Mouse (Mus musculus): ENCODE measurements around the gene Slc5a10.
"Not testable (repeated sequence)": the region's sequence is repeated elsewhere in the genome, so short reads cannot be mapped to it uniquely, and the experiment has no call there.

The Slc5a10 gene

GRCm38 (mm10) chr11:61649626-61650025, 71.0 kb downstream of the Slc5a10 start:
- no peak for DNase-seq (ENCODE audit: low read depth, low spot score)

GRCm38 (mm10) chr11:61649163-61649580, 71.5 kb downstream of the Slc5a10 start:
- DNase-seq (ENCODE audit: low read depth, low spot score), result peak; percentile 10

- peak; percentile 53 for DNase-seq (ENCODE audit: low read depth, low spot score)
These were observed 71.9 kb downstream of the Slc5a10 start for GRCm38 (mm10) chr11:61648749-61649115.

- DNase-seq (ENCODE audit: low read depth, low spot score), result peak; percentile 59
These were observed 72.5 kb downstream of the Slc5a10 start for GRCm38 (mm10) chr11:61647956-61648748.

- peak; percentile 83 for DNase-seq (ENCODE audit: low read depth, low spot score)
These were observed 73.3 kb downstream of the Slc5a10 start for GRCm38 (mm10) chr11:61647110-61647910.

GRCm38 (mm10) chr11:61646499-61647039, 74.1 kb downstream of the Slc5a10 start:
- no peak for DNase-seq (ENCODE audit: low read depth, low spot score)

GRCm38 (mm10) chr11:61645357-61645857, 75.2 kb downstream of the Slc5a10 start:
- peak; percentile 53 for DNase-seq (ENCODE audit: low read depth, low spot score)

GRCm38 (mm10) chr11:61644576-61645326, 75.9 kb downstream of the Slc5a10 start:
- peak; percentile 72 for DNase-seq (ENCODE audit: low read depth, low spot score)

GRCm38 (mm10) chr11:61643184-61643961, 77.3 kb downstream of the Slc5a10 start:
- DNase-seq (ENCODE audit: low read depth, low spot score), result no peak

GRCm38 (mm10) chr11:61642106-61642505, 78.5 kb downstream of the Slc5a10 start:
- peak; percentile 46 for DNase-seq (ENCODE audit: low read depth, low spot score)

GRCm38 (mm10) chr11:61640585-61640984, 80.0 kb downstream of the Slc5a10 start:
- peak; percentile 53 for DNase-seq (ENCODE audit: low read depth, low spot score)

- DNase-seq (ENCODE audit: low read depth, low spot score), result peak; percentile 42
These were observed 80.9 kb downstream of the Slc5a10 start for GRCm38 (mm10) chr11:61639601-61640177.

GRCm38 (mm10) chr11:61638764-61639536, 81.7 kb downstream of the Slc5a10 start:
- peak; percentile 71 for DNase-seq (ENCODE audit: low read depth, low spot score)

- DNase-seq (ENCODE audit: low read depth, low spot score), result no peak
These were observed 82.8 kb downstream of the Slc5a10 start for GRCm38 (mm10) chr11:61637856-61638255.

- no peak for DNase-seq (ENCODE audit: low read depth, low spot score)
These were observed 83.2 kb downstream of the Slc5a10 start for GRCm38 (mm10) chr11:61637413-61637812.

GRCm38 (mm10) chr11:61636309-61636708, 84.3 kb downstream of the Slc5a10 start:
- not testable (repeated sequence) for DNase-seq (ENCODE audit: low read depth, low spot score)

- peak; percentile 72 for DNase-seq (ENCODE audit: low read depth, low spot score)
These were observed 91.0 kb downstream of the Slc5a10 start for GRCm38 (mm10) chr11:61629621-61630020.

GRCm38 (mm10) chr11:61626509-61626908, 94.1 kb downstream of the Slc5a10 start:
- DNase-seq (ENCODE audit: low read depth, low spot score), result peak; percentile 37

- no peak for DNase-seq (ENCODE audit: low read depth, low spot score)
These were observed 95.5 kb downstream of the Slc5a10 start for GRCm38 (mm10) chr11:61625136-61625535.

All from CD4-positive, CD25-positive, alpha-beta regulatory T cell, adult 2 months (primary cell).